Mouse (Mus musculus) cortical plate, adult 2 months (tissue): ENCODE results near the gene Ralgapa2. TPM values are rescaled to one million over a fixed set of nuclear protein-coding genes. Genes with fewer than 3 reads are reported as not detected.

ENCODE experiments used
- H3K27ac ChIP-seq: fragments of 200-500 bp; 2 replicates; pipeline ENCODE4 v1.5.1; 2012; ENCODE audit warnings: low read length, control low read depth, inconsistent platforms; ENCODE audit not compliant: insufficient read depth
- H3K4me1 ChIP-seq: fragments of 200-500 bp; 2 replicates; pipeline ENCODE4 v1.6.1; 2011; ENCODE audit warnings: low read length; ENCODE audit not compliant: control insufficient read depth, insufficient read depth
- H3K4me3 ChIP-seq: fragments of 200-500 bp; 2 replicates; pipeline ENCODE4 v1.5.1; 2011; ENCODE audit warnings: mild to moderate bottlenecking, low read length, control low read depth; ENCODE audit not compliant: insufficient read depth
- CTCF ChIP-seq: fragments of 200-500 bp; IDR thresholded peaks from 2 replicates; pipeline ENCODE4 v1.5.1; 2011; ENCODE audit warnings: mild to moderate bottlenecking, control low read depth, low read length; ENCODE audit not compliant: insufficient read depth; ENCODE audit errors: extremely low read depth
- POLR2A ChIP-seq: fragments of 200-500 bp; IDR thresholded peaks from 2 replicates; pipeline ENCODE4 v1.6.1; 2011; ENCODE audit warnings: mild to moderate bottlenecking, low read length, control low read depth; ENCODE audit not compliant: insufficient read depth; ENCODE audit errors: extremely low read depth
- polyA plus RNA-seq: library from polyadenylated mRNA; depleted of rRNA; stranded (reverse); fragments of >200 nt; gene quantifications from 2 replicates; pipeline ENCODE4 v1.2.3, GENCODE M21; 2012

The Ralgapa2 gene
- polyA plus RNA-seq, 1 experiment, result 9.9 TPM

GRCm38 (mm10) chr2:146416283-146416682 is 95.9 kb downstream of the Ralgapa2 start:
- H3K4me1 ChIP-seq, result peaks cover 2% of the 10 kb centered on the region; the same call in 1 of the 2 replicates
- TF ChIP-seq CTCF (no peak), POLR2A (no peak)
- H3K4me3 ChIP-seq, result no peak overlapping the region
- no peak overlapping the region for H3K27ac ChIP-seq

GRCm38 (mm10) chr2:146414484-146415291 is 97.5 kb downstream of the Ralgapa2 start:
- H3K27ac ChIP-seq, result no peak overlapping the region
- TF ChIP-seq CTCF (peak; percentile 78), POLR2A (no peak)
- H3K4me3 ChIP-seq, result no peak overlapping the region
- H3K4me1 ChIP-seq, result no peaks in the 10 kb centered on the region

GRCm38 (mm10) chr2:146412733-146413132 is 99.4 kb downstream of the Ralgapa2 start:
- Histone ChIP-seq H3K4me1 (no peaks in the 10 kb centered on the region), H3K4me3 (no peak overlapping the region), H3K27ac (no peak overlapping the region)
- TF ChIP-seq CTCF (no peak), POLR2A (no peak)

GRCm38 (mm10) chr2:146411904-146412303 is 100.2 kb downstream of the Ralgapa2 start:
- no peaks in the 10 kb centered on the region for H3K4me1 ChIP-seq
- no peak overlapping the region for H3K27ac ChIP-seq
- no peak for TF ChIP-seq CTCF
- no peak for TF ChIP-seq POLR2A
- no peak overlapping the region for H3K4me3 ChIP-seq

- TF ChIP-seq POLR2A (no peak), CTCF (no peak)
- no peak overlapping the region for H3K27ac ChIP-seq
- no peak overlapping the region for H3K4me3 ChIP-seq
- no peaks in the 10 kb centered on the region for H3K4me1 ChIP-seq
Measured at GRCm38 (mm10) chr2:146407078-146407477, 105.1 kb downstream of the Ralgapa2 start.

- Histone ChIP-seq H3K4me1 (no peaks in the 10 kb centered on the region), H3K4me3 (no peak overlapping the region), H3K27ac (no peak overlapping the region)
- TF ChIP-seq CTCF (no peak), POLR2A (no peak)
Measured at GRCm38 (mm10) chr2:146401588-146401987, 110.6 kb downstream of the Ralgapa2 start.

GRCm38 (mm10) chr2:146400738-146401137 is 111.4 kb downstream of the Ralgapa2 start:
- no peak for TF ChIP-seq CTCF
- no peak for TF ChIP-seq POLR2A
- H3K4me1 ChIP-seq, result no peaks in the 10 kb centered on the region
- no peak overlapping the region for H3K4me3 ChIP-seq
- H3K27ac ChIP-seq, result no peak overlapping the region

- TF ChIP-seq POLR2A (no peak), CTCF (no peak)
- no peaks in the 10 kb centered on the region for H3K4me1 ChIP-seq
- no peak overlapping the region for H3K27ac ChIP-seq
- no peak overlapping the region for H3K4me3 ChIP-seq
Measured at GRCm38 (mm10) chr2:146398211-146398865, 113.8 kb downstream of the Ralgapa2 start.

- TF ChIP-seq POLR2A (no peak), CTCF (no peak)
- Histone ChIP-seq H3K4me3 (no peak overlapping the region), H3K4me1 (no peaks in the 10 kb centered on the region), H3K27ac (no peak overlapping the region)
Measured at GRCm38 (mm10) chr2:146387211-146387610, 124.9 kb downstream of the Ralgapa2 start.

- H3K4me3 ChIP-seq, result no peak overlapping the region
- no peak for TF ChIP-seq CTCF
- TF ChIP-seq POLR2A, result no peak
- H3K27ac ChIP-seq, result no peak overlapping the region
- H3K4me1 ChIP-seq, result no peaks in the 10 kb centered on the region
Measured at GRCm38 (mm10) chr2:146384582-146384981, 127.6 kb downstream of the Ralgapa2 start.
